Mouse (Mus musculus): ENCODE measurements around the gene Tmem211.

Tmem211 gene

DNA sequence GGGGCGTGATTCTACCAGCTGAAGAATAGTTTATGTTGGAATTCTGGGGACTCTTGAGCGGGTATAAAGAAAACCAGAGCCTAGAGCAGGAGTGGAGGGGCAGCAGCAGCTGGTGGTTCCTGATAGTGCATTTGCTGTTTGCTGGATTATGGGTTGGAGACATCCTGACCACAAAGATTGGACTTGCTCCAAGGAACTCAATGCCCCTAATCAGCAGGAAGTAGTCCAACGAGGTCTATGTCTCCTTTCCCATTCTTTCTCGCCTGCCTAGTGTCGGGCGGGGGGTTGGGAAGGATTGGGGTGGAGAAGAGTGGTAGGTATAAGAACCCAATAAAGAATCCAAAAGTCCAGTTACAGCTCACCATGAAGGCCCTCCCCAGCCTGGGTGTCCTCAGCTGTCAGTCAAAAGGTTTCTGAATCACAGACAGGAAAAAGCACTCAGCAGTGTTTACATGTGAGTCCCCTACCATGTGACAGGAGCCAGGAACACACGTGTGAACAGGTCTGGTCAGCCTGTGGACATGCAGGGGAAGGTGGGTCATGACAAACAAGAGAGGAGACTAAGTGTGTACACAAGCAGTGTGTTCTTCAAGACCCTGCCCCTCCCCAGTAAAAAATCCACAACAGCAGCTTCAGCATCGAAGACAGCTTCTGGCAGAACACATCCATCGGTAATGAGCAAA lies 19.9 kb upstream of the Tmem211 start:
- H3K36me3 ChIP-seq (ENCODE audit: control insufficient read depth, insufficient read depth, low read length, poor library complexity, severe bottlenecking): no peaks in the 10 kb centered on the region
- no peaks in the 10 kb centered on the region for H3K27me3 ChIP-seq (ENCODE audit: control insufficient read depth, insufficient read depth, low read length, poor library complexity, severe bottlenecking)
- DNase-seq (ENCODE audit: low read depth, low spot score): no peak

DNA sequence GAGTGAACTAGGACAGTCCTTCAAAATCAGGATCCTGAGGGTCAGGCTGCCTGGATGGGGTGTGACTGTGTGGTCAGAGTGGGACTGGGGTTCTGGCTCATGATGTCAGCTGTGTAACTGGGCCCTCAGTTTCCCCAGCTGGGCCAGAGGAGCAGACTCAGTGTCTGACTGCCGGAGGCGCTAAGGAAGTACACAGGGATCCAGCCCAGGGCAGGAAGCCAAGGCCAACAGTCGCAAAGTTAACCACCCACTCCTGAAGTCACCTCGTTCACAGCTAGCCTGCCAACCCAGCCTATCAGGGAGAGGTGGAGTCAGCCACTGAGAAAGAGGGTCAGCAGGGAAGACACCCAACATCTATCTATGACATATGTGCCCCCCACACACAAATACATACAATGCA lies 18.7 kb upstream of the Tmem211 start:
- Histone ChIP-seq H3K36me3 (ENCODE audit: control insufficient read depth, insufficient read depth, low read length, poor library complexity, severe bottlenecking) (no peaks in the 10 kb centered on the region), H3K27me3 (ENCODE audit: control insufficient read depth, insufficient read depth, low read length, poor library complexity, severe bottlenecking) (no peaks in the 10 kb centered on the region)
- no peak for DNase-seq (ENCODE audit: low read depth, low spot score)

DNA sequence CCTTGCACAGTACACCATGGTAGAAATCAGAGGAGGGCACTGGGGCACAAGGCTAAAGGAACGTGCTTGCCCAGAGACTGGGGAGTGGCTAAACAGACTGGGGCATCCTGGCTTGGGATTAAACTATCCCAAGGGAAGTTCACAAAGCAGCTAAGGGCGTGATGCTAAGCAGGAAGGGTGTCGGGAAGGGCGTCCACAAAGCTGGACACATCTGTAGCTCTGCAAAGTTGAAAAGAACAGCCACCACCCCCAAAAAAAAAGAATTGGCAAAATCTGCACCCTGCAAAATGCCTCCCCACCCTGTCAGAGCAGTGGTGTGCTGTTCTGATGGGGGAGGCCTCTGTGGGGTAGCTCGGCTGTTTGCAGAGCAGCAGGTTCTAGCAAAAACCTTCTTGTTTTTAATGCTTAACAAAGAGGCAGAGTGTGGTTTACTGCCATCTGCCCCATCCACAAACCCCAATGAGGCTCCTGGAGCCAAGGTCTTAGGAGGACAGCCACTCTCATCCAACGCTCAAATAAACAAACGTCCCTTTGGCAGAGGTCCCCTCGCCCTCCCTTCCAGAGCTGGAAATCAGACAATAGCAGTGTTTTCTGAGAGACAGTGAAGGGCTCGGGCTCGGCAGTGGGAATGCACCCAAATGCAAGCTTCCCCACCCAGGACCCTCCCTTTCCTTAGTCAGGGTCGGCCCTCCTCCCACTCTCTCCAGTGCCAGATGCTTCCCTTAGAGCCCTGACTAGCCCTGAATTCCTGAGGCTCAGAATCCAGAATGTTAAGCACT lies 17.9 kb upstream of the Tmem211 start:
- Histone ChIP-seq H3K36me3 (ENCODE audit: control insufficient read depth, insufficient read depth, low read length, poor library complexity, severe bottlenecking) (no peaks in the 10 kb centered on the region), H3K27me3 (ENCODE audit: control insufficient read depth, insufficient read depth, low read length, poor library complexity, severe bottlenecking) (no peaks in the 10 kb centered on the region)
- no peak for DNase-seq (ENCODE audit: low read depth, low spot score)

DNA sequence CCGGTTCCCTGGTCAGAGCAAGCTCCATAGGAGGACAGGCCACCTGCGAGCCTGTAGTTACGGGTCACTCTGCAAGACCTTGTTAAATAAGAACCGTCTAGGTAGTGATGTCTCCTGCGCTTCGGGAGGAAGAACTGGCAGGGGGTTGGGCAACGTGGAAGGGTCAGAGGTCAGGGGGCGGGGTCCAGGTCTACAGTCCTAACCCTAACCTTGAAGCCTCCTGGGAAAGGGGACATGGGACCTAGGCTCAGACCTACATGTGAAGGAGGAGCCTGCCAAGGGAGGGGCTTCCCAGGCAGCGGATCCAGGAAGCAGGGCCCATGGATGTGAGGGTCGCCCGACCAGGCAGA lies 17.3 kb upstream of the Tmem211 start:
- DNase-seq (ENCODE audit: low read depth, low spot score): no peak
- Histone ChIP-seq H3K27me3 (ENCODE audit: control insufficient read depth, insufficient read depth, low read length, poor library complexity, severe bottlenecking) (no peaks in the 10 kb centered on the region), H3K36me3 (ENCODE audit: control insufficient read depth, insufficient read depth, low read length, poor library complexity, severe bottlenecking) (no peaks in the 10 kb centered on the region)

DNA sequence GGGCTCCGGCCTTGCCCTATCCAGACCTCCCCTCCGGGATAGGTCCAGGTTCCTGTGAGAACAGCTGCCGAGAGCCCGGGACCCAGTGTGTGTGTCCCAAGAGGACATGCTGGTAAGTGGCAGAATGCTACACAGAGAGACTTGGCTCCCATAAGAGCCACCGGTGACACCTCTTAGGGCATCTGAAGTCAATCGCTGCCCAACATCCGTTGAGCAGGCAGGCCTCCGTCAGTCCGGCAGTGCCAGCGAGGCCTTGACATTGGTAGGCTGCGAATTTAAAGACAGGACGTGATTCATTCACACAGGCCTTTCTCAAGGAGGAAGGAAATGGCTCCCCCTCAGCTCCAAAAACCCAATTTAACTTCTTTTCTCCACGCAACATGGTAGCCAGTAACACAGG lies 16.8 kb upstream of the Tmem211 start:
- Histone ChIP-seq H3K27me3 (ENCODE audit: control insufficient read depth, insufficient read depth, low read length, poor library complexity, severe bottlenecking) (no peaks in the 10 kb centered on the region), H3K36me3 (ENCODE audit: control insufficient read depth, insufficient read depth, low read length, poor library complexity, severe bottlenecking) (no peaks in the 10 kb centered on the region)
- no peak for DNase-seq (ENCODE audit: low read depth, low spot score)

DNA sequence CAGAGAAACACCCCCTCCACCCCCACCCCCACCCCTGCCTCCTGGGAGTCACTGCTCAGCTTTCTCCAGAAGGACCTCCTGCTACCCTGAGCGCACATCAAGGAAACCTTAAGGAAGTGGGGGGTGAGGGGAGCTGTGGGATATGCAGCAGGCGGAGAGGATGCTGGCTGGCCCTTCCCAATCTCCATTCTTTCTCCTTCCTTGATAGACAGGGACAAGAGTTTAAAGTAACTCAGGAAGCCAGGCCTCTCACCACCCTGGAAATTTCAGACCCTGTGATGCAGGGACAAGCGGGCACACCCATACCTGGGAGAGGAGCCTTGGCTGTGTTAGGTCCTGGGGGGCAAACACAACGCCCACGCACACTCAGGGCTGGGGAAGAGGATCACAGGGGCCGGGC lies 16.4 kb upstream of the Tmem211 start:
- Histone ChIP-seq H3K36me3 (ENCODE audit: control insufficient read depth, insufficient read depth, low read length, poor library complexity, severe bottlenecking) (no peaks in the 10 kb centered on the region), H3K27me3 (ENCODE audit: control insufficient read depth, insufficient read depth, low read length, poor library complexity, severe bottlenecking) (no peaks in the 10 kb centered on the region)
- no peak for DNase-seq (ENCODE audit: low read depth, low spot score)

DNA sequence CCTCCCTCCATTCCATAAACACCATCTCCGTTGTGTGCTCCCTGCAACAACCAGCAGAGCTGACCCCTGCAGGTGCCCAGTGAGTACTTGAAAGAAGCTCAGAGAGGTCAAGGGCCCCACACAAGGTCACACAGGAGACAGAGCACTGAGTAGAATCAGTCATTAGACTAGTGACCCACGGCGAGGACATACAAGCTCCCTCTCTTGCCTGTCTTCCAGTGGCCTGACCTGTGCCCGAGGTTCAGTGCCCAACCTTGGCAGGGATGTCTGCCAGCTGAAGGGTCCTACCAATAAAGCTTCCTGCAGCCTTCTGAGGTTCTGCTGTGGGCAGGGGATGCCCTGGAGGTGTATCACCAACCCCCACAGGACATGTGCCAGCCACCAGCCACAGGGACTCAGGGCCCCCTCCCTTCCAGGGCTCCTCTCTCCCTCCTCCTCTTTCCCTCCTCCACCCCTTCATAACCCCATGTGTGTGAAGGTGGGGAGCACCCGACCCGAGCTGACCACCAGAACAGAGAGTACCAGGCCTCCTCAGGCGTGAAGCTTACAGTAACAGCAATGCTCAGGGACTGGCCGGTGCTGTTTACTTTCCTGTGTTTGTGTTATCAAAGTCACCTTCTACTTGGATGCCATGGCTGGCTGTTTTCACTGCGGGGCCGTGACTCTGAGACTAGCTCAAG lies 14.4 kb upstream of the Tmem211 start:
- DNase-seq (ENCODE audit: low read depth, low spot score): no peak
- H3K27me3 ChIP-seq (ENCODE audit: control insufficient read depth, insufficient read depth, low read length, poor library complexity, severe bottlenecking): no peaks in the 10 kb centered on the region
- no peaks in the 10 kb centered on the region for H3K36me3 ChIP-seq (ENCODE audit: control insufficient read depth, insufficient read depth, low read length, poor library complexity, severe bottlenecking)

DNA sequence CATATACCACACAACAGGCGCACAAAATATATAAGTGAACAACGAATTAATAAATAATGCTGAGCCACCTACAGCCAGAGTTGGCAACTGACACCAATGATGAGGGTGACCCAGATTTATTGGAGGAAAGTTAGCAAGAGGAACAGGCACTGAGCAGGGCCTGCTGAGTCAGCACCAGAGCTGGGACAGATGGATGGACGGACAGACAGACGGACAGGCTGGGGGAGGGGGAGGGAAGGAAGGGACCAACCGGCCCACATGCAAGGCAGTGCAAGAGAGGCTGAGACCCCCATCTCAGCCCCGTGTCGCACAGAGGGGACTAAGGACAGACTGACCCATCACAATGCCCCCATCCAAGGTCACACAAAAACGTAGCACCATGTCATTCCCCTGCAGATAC lies 12.7 kb upstream of the Tmem211 start:
- DNase-seq (ENCODE audit: low read depth, low spot score): no peak
- Histone ChIP-seq H3K27me3 (ENCODE audit: control insufficient read depth, insufficient read depth, low read length, poor library complexity, severe bottlenecking) (no peaks in the 10 kb centered on the region), H3K36me3 (ENCODE audit: control insufficient read depth, insufficient read depth, low read length, poor library complexity, severe bottlenecking) (no peaks in the 10 kb centered on the region)

DNA sequence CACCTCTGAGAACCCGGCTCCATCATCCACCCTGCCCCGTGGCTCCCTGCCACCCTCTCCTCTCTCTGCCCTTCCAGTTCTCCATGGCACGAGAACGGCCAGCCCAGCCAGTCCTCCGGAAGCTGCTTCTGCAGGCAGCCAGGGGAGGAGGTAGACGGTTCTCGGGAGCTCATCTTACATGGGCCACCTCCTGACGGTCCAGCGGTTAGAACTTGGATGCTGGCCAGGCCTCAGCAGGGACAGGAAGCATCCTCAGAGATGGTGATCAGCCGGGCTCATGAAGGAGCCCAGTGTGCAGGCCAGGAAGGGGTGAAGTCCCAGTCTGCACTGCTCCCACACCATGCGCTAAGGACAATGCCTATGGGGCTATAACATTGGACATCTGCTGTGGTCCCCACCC lies 12.3 kb upstream of the Tmem211 start:
- H3K27me3 ChIP-seq (ENCODE audit: control insufficient read depth, insufficient read depth, low read length, poor library complexity, severe bottlenecking): no peaks in the 10 kb centered on the region
- DNase-seq (ENCODE audit: low read depth, low spot score): no peak
- H3K36me3 ChIP-seq (ENCODE audit: control insufficient read depth, insufficient read depth, low read length, poor library complexity, severe bottlenecking): no peaks in the 10 kb centered on the region

DNA sequence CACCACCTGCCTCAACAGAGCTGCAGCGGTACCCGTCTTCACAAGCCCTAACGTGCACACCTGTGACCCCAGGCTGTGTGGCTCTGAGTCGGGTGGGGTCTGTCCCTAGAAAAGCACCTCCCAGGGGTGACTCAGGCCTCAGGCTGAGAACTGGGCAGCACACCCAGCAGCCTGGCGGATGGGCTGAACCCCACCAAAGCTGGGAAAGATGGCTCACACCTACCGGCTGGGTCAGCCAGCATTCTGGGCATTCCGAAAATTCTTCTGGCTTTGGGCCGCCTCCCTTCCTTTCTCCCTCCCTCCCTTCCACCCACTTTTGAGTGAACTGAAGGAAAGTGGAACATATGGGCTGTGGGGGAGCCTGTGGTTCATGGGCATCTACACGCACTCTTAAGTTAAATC lies 11.1 kb upstream of the Tmem211 start:
- no peak for DNase-seq (ENCODE audit: low read depth, low spot score)
- no peaks in the 10 kb centered on the region for H3K36me3 ChIP-seq (ENCODE audit: control insufficient read depth, insufficient read depth, low read length, poor library complexity, severe bottlenecking)
- H3K27me3 ChIP-seq (ENCODE audit: control insufficient read depth, insufficient read depth, low read length, poor library complexity, severe bottlenecking): no peaks in the 10 kb centered on the region

DNA sequence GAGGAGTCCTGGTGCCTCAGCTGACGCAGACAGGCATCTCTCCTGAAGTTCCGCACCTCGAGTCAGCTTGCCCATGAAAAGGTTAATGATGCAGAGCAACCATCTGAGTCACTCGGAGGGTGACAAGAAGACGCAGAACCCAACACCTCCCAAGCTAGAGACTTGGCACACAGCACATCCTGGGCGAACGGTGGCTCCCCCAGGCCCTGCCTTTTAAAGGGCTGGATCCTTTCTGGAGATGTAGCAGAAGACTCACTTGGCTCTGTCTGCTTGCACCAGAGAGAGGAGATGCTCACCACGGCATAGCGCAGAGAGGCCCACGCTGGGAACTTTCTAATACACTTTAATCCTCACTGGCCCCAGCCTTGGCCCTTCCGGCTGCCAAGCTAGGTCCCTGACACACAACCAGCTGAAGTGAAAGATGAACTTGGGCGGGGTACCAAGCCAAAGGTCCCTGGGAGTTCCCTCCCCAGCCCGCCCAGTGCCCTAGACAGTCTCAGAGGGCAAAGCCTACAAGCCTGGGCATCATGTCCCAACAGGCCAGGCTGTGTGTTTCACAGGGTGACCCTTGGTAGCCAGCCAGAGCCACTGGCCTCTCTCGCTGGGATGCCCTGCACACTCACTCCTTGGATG lies 10.3 kb upstream of the Tmem211 start:
- Histone ChIP-seq H3K27me3 (ENCODE audit: control insufficient read depth, insufficient read depth, low read length, poor library complexity, severe bottlenecking) (no peaks in the 10 kb centered on the region), H3K36me3 (ENCODE audit: control insufficient read depth, insufficient read depth, low read length, poor library complexity, severe bottlenecking) (no peaks in the 10 kb centered on the region)
- DNase-seq (ENCODE audit: low read depth, low spot score): no peak

DNA sequence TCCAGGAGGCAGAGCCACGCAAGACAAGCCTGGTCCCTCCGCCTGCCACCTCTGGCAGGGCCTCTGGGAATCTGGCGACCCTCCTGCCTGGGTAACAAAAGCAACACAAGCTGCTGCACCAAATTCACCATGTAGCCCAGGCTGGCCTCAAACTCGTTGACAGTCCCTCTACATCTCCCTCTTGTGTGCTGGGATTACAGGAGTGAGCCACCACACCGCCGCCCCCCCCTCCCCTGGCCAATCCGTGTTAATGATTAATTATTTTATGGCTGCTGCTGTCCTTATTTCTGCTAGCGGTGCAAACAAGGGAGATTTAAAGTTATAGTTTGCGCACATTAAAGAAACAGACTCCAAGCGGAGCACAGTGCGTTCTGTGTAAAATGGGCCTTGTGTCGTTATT lies 9.6 kb upstream of the Tmem211 start:
- Histone ChIP-seq H3K36me3 (ENCODE audit: control insufficient read depth, insufficient read depth, low read length, poor library complexity, severe bottlenecking) (no peaks in the 10 kb centered on the region), H3K27me3 (ENCODE audit: control insufficient read depth, insufficient read depth, low read length, poor library complexity, severe bottlenecking) (no peaks in the 10 kb centered on the region)
- DNase-seq (ENCODE audit: low read depth, low spot score): no peak

DNA sequence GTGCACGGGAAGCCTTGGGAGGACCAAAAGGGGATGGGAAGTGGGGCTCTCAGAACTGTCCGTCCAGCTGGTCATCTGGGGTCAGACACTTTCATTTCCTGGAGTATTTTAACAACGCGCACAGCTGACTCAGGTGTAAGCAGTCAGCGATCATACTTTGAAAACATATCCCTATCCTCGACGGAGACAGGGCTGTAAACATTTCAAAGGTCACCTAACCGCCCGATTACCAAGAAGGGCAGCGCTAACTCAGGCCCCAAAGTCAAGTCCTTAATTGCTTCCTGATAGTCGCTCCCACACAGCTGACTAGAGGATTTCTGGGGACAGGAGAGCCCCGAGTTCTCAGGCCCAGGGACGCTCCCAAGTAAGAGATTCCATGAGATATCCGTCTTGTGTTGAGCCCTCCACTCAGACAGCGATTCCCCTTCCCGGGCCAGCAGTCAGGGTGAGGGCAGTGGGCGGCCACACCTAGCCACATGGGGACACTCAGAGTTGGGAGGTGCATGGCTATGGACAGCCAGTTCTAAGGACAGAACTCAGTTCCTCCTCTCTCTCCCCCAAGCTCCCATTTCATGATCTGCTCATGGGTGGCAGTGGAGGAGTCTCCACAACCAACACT lies 8.0 kb upstream of the Tmem211 start:
- Histone ChIP-seq H3K27me3 (ENCODE audit: control insufficient read depth, insufficient read depth, low read length, poor library complexity, severe bottlenecking) (no peaks in the 10 kb centered on the region), H3K36me3 (ENCODE audit: control insufficient read depth, insufficient read depth, low read length, poor library complexity, severe bottlenecking) (no peaks in the 10 kb centered on the region)
- no peak for DNase-seq (ENCODE audit: low read depth, low spot score)

DNA sequence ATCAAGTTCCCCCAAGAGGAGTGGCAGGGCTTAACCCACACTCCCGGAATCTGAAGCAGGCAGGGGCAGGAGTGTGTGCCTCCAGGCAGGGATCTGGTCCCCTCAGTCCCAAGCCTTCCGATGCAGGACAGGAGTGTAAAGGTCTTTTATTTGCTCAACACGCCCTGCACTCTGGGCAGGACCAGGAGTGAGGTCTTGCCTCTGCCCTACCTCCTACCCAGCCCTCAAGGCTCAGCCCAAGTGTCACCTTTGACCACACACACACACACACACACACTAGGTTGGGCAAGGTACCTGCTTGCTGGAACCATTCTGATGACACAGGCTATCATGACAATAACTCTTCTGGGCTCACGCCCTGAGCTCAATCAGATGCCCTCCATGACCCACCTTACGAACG lies 7.3 kb upstream of the Tmem211 start:
- Histone ChIP-seq H3K27me3 (ENCODE audit: control insufficient read depth, insufficient read depth, low read length, poor library complexity, severe bottlenecking) (no peaks in the 10 kb centered on the region), H3K36me3 (ENCODE audit: control insufficient read depth, insufficient read depth, low read length, poor library complexity, severe bottlenecking) (no peaks in the 10 kb centered on the region)
- no peak for DNase-seq (ENCODE audit: low read depth, low spot score)

DNA sequence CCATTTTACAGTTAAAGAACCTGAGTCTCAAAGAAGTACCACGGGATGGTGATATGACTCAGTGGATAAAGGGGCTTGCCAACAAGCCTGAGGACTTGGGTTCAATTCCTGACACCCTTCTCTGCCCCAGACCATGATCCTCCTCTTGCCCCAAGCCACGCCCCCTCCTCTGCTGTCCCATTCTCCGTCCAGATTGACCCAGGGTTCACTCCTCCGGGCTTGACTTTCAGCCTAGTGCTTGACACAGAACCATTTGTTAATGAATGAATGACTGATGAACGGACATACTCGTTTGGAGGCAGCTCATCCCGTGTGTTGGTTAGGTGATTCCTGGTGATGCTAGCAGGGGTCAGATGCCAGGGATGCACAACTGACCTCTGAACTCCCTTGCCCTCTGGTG lies 6.8 kb upstream of the Tmem211 start:
- H3K36me3 ChIP-seq (ENCODE audit: control insufficient read depth, insufficient read depth, low read length, poor library complexity, severe bottlenecking): no peaks in the 10 kb centered on the region
- DNase-seq (ENCODE audit: low read depth, low spot score): no peak
- no peaks in the 10 kb centered on the region for H3K27me3 ChIP-seq (ENCODE audit: control insufficient read depth, insufficient read depth, low read length, poor library complexity, severe bottlenecking)
